Mouse (Mus musculus): ENCODE measurements around the gene Sh3pxd2a. TPM values are rescaled to one million over a fixed set of nuclear protein-coding genes. Genes with fewer than 3 reads are reported as not detected.

Gene Sh3pxd2a
- total and polyA plus RNA-seq, 3 experiments, result 1.3 to 4.6 (median 3.2) TPM

DNA sequence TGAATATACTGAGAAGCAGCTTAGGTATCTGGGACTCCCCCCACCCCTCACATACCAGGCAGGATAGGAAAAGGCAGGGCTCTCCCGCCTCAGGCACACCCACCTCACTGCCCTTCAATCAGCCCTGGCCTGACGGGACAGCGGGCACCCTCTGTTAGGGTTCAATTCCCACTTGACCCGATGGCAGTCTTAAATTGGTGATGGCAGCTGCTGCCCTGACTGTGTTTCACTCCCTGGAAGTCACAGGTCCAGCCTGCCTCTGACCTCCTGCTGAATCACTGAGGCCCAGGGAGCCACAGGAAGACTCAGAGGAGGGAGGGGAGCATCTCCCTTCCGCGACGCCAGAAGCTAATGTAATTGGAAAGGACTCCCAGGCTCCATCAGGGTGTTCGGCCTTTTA is 117.6 kb downstream of the Sh3pxd2a start:
- dilution Hi-C loops (cut with MboI; ENCODE audit: extremely low pct_ligation_motif_present, extremely low pct_unique_long_range_greater_than_20kb, low sequenced_read_pairs) (no loop called here), in situ Hi-C loops (cut with MboI; ENCODE audit: low pct_ligation_motif_present, low pct_unique_long_range_greater_than_20kb, low sequenced_read_pairs) (no loop called here)
- no peaks in the 10 kb centered on the region for H3K27me3 ChIP-seq (replicated peaks)
- peaks cover 0 to 36% of the 10 kb centered on the region in 2 experiments for H3K36me3 ChIP-seq (replicated peaks in 1 of 2; ENCODE audit: control insufficient read depth in 1 of 2, insufficient read depth in 1 of 2, low read length in 1 of 2)
- H3K4me3 ChIP-seq (replicated peaks in 1 of 3; ENCODE audit: low read depth in 2 of 3, low read length in 2 of 3, poor library complexity in 1 of 3), result no peak overlapping the region
- TF ChIP-seq NELFE (IDR thresholded peaks at IDR 0.05; ENCODE audit: low read depth, low read length), result no peak
- TF ChIP-seq MAX (IDR thresholded peaks at IDR 0.05; ENCODE audit: low read length), result no peak
- no peak for TF ChIP-seq ZMIZ1 (IDR thresholded peaks at IDR 0.05; ENCODE audit: low read depth, low read length)
- TF ChIP-seq MAZ (IDR thresholded peaks at IDR 0.05; ENCODE audit: low read depth, low read length), result no peak
- no peak for TF ChIP-seq MXI1 (IDR thresholded peaks at IDR 0.05; ENCODE audit: low read depth, low read length)
- TF ChIP-seq MYC (IDR thresholded peaks at IDR 0.05; ENCODE audit: low read depth, low read length), result no peak
- no peak for TF ChIP-seq USF2 (conservative IDR thresholded peaks at IDR 0.05; ENCODE audit: low read depth, low read length)
- no peak for TF ChIP-seq POLR2AphosphoS2 (IDR thresholded peaks at IDR 0.05; ENCODE audit: low read depth, low read length)
- H3K4me2 ChIP-seq (ENCODE audit: insufficient read depth, low read depth, poor library complexity, severe bottlenecking), result no peak overlapping the region
- no peak for DNase-seq (ENCODE audit: extremely low read depth)
- H3K79me2 ChIP-seq (replicated peaks; ENCODE audit: control insufficient read depth, extremely low read depth, insufficient read depth, poor library complexity, severe bottlenecking), result no peaks in the 10 kb centered on the region
- no peak overlapping the region for H3K27ac ChIP-seq (ENCODE audit: insufficient read depth, low read depth)
- no peak overlapping the region for H3K9ac ChIP-seq (ENCODE audit: insufficient read depth, low read depth)
- peaks cover 0 to 14% of the 10 kb centered on the region in 2 experiments; a peak in 2 of 4 replicates for H3K4me1 ChIP-seq (ENCODE audit: control insufficient read depth in 1 of 2, insufficient read depth in 2 of 2)
- no peaks in the 10 kb centered on the region for H3K9me3 ChIP-seq (replicated peaks; ENCODE audit: low read length)

DNA sequence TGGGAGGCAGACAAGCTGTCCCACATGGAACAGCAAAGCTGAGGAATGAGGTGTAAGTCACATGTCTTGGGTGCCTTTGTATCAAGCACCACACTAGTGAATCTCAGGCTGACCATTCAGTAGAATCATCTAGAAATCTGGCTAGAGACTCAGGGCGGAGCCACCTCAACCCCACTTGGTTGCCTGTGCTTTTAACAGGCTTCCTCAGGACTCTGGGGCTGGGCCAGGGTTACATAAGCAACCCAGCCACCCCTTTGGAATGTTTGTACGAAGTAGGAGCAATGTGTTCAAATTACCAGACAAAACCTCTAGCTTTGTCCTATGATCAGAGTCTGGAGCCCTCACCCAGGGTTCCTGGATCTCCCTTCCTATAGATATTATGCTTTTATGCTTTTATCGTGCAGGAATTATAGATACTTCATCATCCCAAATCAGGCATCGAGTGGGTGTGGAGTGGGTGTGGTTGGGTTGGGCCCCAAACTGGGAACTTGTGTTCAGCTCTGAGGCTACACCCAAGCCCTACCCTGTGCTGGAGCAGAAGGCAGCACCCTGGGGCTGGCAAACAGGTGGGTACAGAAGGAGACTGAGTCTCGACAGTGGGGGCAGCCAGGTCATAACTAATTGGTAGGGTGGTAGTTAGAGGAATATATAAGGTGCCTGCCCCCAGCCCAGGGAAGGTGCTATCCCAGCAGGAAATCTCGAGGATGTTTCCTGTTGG is 118.2 kb downstream of the Sh3pxd2a start:
- dilution Hi-C loops (cut with MboI; ENCODE audit: extremely low pct_ligation_motif_present, extremely low pct_unique_long_range_greater_than_20kb, low sequenced_read_pairs), result no loop called here
- H3K27me3 ChIP-seq (replicated peaks), result no peaks in the 10 kb centered on the region
- no peak for DNase-seq (ENCODE audit: extremely low read depth)
- no peak for TF ChIP-seq EP300 (IDR thresholded peaks at IDR 0.05; ENCODE audit: low read length)
- TF ChIP-seq NELFE (IDR thresholded peaks at IDR 0.05; ENCODE audit: low read depth, low read length), result no peak
- TF ChIP-seq GABPA (IDR thresholded peaks at IDR 0.05; ENCODE audit: insufficient replicate concordance, low read depth, low read length), result no peak
- TF ChIP-seq ZC3H11A (IDR thresholded peaks at IDR 0.05; ENCODE audit: low read depth, low read length), result no peak
- TF ChIP-seq MYC (IDR thresholded peaks at IDR 0.05; ENCODE audit: low read depth, low read length), result no peak
- TF ChIP-seq MXI1 (IDR thresholded peaks at IDR 0.05; ENCODE audit: low read depth, low read length), result no peak
- TF ChIP-seq ZMIZ1 (IDR thresholded peaks at IDR 0.05; ENCODE audit: low read depth, low read length), result no peak
- H3K9me3 ChIP-seq (replicated peaks; ENCODE audit: low read length), result no peaks in the 10 kb centered on the region
- no peak overlapping the region for H3K4me3 ChIP-seq (replicated peaks in 1 of 3; ENCODE audit: low read depth in 2 of 3, low read length in 2 of 3, poor library complexity in 1 of 3)
- H3K36me3 ChIP-seq (replicated peaks in 1 of 2; ENCODE audit: control insufficient read depth in 1 of 2, insufficient read depth in 1 of 2, low read length in 1 of 2), result peaks cover 0 to 32% of the 10 kb centered on the region in 2 experiments
- in situ Hi-C loops (cut with MboI; ENCODE audit: low pct_ligation_motif_present, low pct_unique_long_range_greater_than_20kb, low sequenced_read_pairs), result no loop called here
- no peaks in the 10 kb centered on the region for H3K79me2 ChIP-seq (replicated peaks; ENCODE audit: control insufficient read depth, extremely low read depth, insufficient read depth, poor library complexity, severe bottlenecking)
- peaks cover 0 to 14% of the 10 kb centered on the region in 2 experiments; a peak in 2 of 4 replicates for H3K4me1 ChIP-seq (ENCODE audit: control insufficient read depth in 1 of 2, insufficient read depth in 2 of 2)
- no peak overlapping the region for H3K9ac ChIP-seq (ENCODE audit: insufficient read depth, low read depth)
- no peak overlapping the region for H3K27ac ChIP-seq (ENCODE audit: insufficient read depth, low read depth)
- H3K4me2 ChIP-seq (ENCODE audit: insufficient read depth, low read depth, poor library complexity, severe bottlenecking), result no peak overlapping the region

DNA sequence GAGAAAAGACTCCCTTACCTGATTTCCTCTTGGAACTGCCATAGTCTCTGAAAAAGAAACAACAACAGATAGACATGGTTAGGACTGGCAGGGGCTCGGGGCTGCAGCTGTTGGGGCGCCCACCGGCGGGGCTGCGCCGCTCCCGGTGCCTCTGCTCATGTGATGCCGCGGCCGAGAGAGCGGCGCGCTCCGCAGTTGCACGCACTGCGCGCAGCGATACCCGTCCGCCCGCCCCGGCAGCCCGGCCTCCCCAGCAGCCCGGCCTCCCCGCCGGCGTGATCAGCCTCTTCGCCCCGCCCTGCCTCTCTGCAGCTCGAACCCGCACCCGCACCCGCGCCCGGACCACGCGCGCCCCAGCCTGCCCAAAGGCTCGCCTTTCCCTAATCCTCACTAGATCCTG is 120.8 kb downstream of the Sh3pxd2a start:
- Histone ChIP-seq H3K4me1 (ENCODE audit: control insufficient read depth in 1 of 2, insufficient read depth in 2 of 2) (peaks cover 0 to 19% of the 10 kb centered on the region in 2 experiments; a peak in 2 of 4 replicates), H3K4me3 (replicated peaks in 1 of 3; ENCODE audit: low read depth in 2 of 3, low read length in 2 of 3, poor library complexity in 1 of 3) (no peak overlapping the region), H3K79me2 (replicated peaks; ENCODE audit: control insufficient read depth, extremely low read depth, insufficient read depth, poor library complexity, severe bottlenecking) (no peaks in the 10 kb centered on the region), H3K27me3 (replicated peaks) (no peaks in the 10 kb centered on the region), H3K9me3 (replicated peaks; ENCODE audit: low read length) (no peaks in the 10 kb centered on the region), H3K9ac (ENCODE audit: insufficient read depth, low read depth) (no peak overlapping the region), H3K4me2 (ENCODE audit: insufficient read depth, low read depth, poor library complexity, severe bottlenecking) (no peak overlapping the region), H3K27ac (ENCODE audit: insufficient read depth, low read depth) (no peak overlapping the region), H3K36me3 (replicated peaks in 1 of 2; ENCODE audit: control insufficient read depth in 1 of 2, insufficient read depth in 1 of 2, low read length in 1 of 2) (peaks cover 0 to 21% of the 10 kb centered on the region in 2 experiments)
- dilution Hi-C loops (cut with MboI; ENCODE audit: extremely low pct_ligation_motif_present, extremely low pct_unique_long_range_greater_than_20kb, low sequenced_read_pairs), result no loop called here
- TF ChIP-seq RCOR1 (conservative IDR thresholded peaks at IDR 0.05; ENCODE audit: low read depth, low read length) (no peak), MAFK (IDR thresholded peaks at IDR 0.05; ENCODE audit: insufficient replicate concordance, low read length) (no peak), ETS1 (conservative IDR thresholded peaks at IDR 0.05; ENCODE audit: low read depth, low read length) (no peak), ZMIZ1 (IDR thresholded peaks at IDR 0.05; ENCODE audit: low read depth, low read length) (no peak), BHLHE40 (IDR thresholded peaks at IDR 0.05; ENCODE audit: low read depth, low read length) (no peak), USF1 (IDR thresholded peaks at IDR 0.05; ENCODE audit: low read depth, low read length) (no peak), CHD1 (IDR thresholded peaks at IDR 0.05; ENCODE audit: low read depth, low read length) (no peak), JUN (IDR thresholded peaks at IDR 0.05; ENCODE audit: insufficient read depth, low read depth, low read length) (no peak), IRF4 (IDR thresholded peaks at IDR 0.05; ENCODE audit: low read depth, low read length) (no peak), TBP (conservative IDR thresholded peaks at IDR 0.05; ENCODE audit: low read depth, low read length) (no peak), NELFE (IDR thresholded peaks at IDR 0.05; ENCODE audit: low read depth, low read length) (no peak), MAX (IDR thresholded peaks at IDR 0.05; ENCODE audit: low read length) (no peak)
- in situ Hi-C loops (cut with MboI; ENCODE audit: low pct_ligation_motif_present, low pct_unique_long_range_greater_than_20kb, low sequenced_read_pairs), result no loop called here
- DNase-seq (ENCODE audit: extremely low read depth), result no peak

Measured in CH12.LX (cell line).